Mouse (Mus musculus): ENCODE measurements around the gene Tmem82. TPM values are rescaled to one million over a fixed set of nuclear protein-coding genes. Genes with fewer than 3 reads are reported as not detected.

The Tmem82 gene
- polyA plus RNA-seq, 1 experiment from 2014 or later, result 5.3 TPM

DNA sequence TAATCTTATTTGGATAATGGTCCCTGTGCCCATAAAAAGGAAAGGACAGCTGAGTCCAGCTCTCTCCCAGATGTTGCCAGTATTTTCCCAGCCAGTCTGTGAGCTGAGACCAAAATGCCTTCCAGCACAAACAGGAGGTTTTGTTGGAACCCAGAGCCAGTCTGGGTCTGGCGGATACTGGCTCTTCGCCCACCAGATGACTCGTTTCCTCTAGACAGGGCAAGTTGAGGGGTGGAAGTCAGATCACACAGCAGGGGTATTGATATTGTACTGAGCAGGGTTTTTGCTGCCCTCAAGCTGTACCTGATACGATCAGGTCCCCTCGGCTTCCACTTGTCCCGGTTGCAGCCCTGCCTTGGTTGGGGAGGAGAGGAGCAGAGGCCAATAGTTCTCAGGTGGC is 8.9 kb downstream of the Tmem82 start:
- WGBS (ENCODE audit: insufficient replicate concordance), result 55% methylated on average over 6 of the region's 6 CpGs

DNA sequence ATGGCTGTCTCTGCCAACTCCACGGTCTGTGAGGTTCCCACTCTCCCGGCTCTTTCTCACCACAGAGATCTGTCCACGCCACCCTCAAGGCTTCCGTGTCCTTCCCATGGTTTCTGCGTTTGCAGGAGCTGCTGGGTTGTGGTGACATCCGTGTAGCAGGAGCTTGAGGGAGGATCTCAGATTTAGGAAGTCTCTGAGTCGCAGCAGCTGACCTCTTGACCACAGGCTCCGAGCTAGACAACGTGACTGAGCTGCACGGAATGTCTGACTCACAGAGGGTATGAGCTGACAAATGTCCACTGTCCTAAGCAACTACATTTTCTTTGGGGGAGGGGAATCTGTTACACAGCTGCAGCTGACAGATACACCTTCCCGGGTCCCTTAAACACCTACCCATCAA is 12.6 kb downstream of the Tmem82 start, which contains the start of gene Fblim1:
Fblim1 (minus strand) TSS at position 236 of the 400 bp plus-strand sequence.
- no peak within 1 kb of the TSS for H3K9ac ChIP-seq (ENCODE audit: low read depth, low read length)
- H3K36me3 ChIP-seq (ENCODE audit: control insufficient read depth, insufficient read depth), result no peaks in the 10 kb centered on the region
- H3K4me3 ChIP-seq (ENCODE audit: low read depth, low read length), result no peak within 1 kb of the TSS
- no peak within 1 kb of the TSS for H3K27ac ChIP-seq (ENCODE audit: low read length)
- no peak within 1 kb of the TSS for H3K4me2 ChIP-seq (ENCODE audit: low read depth, low read length)
- ATAC-seq (ENCODE audit: low read depth), result peak; percentile 35; the same call in 1 of the 2 replicates
- 62% methylated on average over 11 of the region's 11 CpGs for WGBS (ENCODE audit: insufficient replicate concordance)
- no peaks in the 10 kb centered on the region for H3K9me3 ChIP-seq (replicated peaks; ENCODE audit: control insufficient read depth, low read length)
- H3K4me1 ChIP-seq (ENCODE audit: control insufficient read depth, low read depth, low read length), result no peaks in the 10 kb centered on the region
- H3K27me3 ChIP-seq (ENCODE audit: control insufficient read depth, insufficient read depth, low read depth, low read length), result no peaks in the 10 kb centered on the region

More for the DNA sequence above, 8.9 kb downstream of the Tmem82 start:
- ATAC-seq (ENCODE audit: low read depth), result no peak
- no peaks in the 10 kb centered on the region for H3K36me3 ChIP-seq (ENCODE audit: control insufficient read depth, insufficient read depth)
- no peaks in the 10 kb centered on the region for H3K4me1 ChIP-seq (ENCODE audit: control insufficient read depth, low read depth, low read length)
- H3K4me3 ChIP-seq (ENCODE audit: low read depth, low read length), result no peak overlapping the region
- H3K27me3 ChIP-seq (ENCODE audit: control insufficient read depth, insufficient read depth, low read depth, low read length), result no peaks in the 10 kb centered on the region
- H3K4me2 ChIP-seq (ENCODE audit: low read depth, low read length), result no peak overlapping the region
- no peak overlapping the region for H3K27ac ChIP-seq (ENCODE audit: low read length)
- H3K9me3 ChIP-seq (replicated peaks; ENCODE audit: control insufficient read depth, low read length), result no peaks in the 10 kb centered on the region
- no peak overlapping the region for H3K9ac ChIP-seq (ENCODE audit: low read depth, low read length)

DNA sequence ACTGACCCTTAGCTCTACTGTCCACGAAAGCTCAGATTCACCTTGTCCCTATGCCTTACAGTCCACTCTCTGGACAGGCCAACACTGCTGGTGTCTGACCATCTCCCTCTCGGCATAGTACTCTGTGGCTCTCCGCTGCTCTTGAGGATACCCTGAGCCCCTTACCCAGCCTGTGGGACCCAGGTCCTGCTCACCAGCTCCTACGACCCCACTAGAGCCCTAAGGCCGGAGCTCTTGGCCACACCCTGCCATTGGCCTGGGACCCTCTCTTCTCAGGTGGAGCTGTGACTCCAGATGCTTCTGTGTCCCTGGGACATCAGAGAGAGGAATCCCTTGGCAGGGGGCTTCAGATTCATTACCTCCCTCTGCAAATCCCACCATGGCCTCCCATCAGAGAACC is 13.0 kb downstream of the Tmem82 start:
- H3K4me1 ChIP-seq (ENCODE audit: control insufficient read depth, low read depth, low read length), result no peaks in the 10 kb centered on the region
- 66% methylated on average over 5 of the region's 5 CpGs for WGBS (ENCODE audit: insufficient replicate concordance)
- H3K27me3 ChIP-seq (ENCODE audit: control insufficient read depth, insufficient read depth, low read depth, low read length), result peaks cover 3% of the 10 kb centered on the region
- H3K27ac ChIP-seq (ENCODE audit: low read length), result no peak overlapping the region
- no peaks in the 10 kb centered on the region for H3K36me3 ChIP-seq (ENCODE audit: control insufficient read depth, insufficient read depth)
- no peak overlapping the region for H3K4me2 ChIP-seq (ENCODE audit: low read depth, low read length)
- no peak overlapping the region for H3K9ac ChIP-seq (ENCODE audit: low read depth, low read length)
- no peak overlapping the region for H3K4me3 ChIP-seq (ENCODE audit: low read depth, low read length)
- no peak for ATAC-seq (ENCODE audit: low read depth)
- H3K9me3 ChIP-seq (replicated peaks; ENCODE audit: control insufficient read depth, low read length), result no peaks in the 10 kb centered on the region

DNA sequence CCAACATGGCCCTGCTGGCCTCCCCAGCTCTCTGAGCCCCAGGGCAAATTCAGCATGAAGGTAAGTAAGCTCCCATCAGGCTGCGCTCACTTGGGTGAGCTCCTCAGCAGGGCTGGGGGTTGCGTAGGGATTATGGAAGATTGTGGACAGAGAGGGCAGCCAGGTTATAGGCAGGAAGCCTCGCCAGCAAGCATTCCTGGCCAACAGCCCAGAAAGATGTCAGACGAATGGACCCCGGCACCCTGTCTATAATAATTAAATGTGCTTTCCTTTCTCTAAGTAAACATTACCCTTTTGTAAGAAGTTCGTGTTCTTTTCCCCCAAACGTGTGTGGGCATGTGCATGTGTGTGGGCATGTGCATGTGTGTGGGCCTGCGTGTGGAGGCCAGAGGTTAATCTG is 13.9 kb downstream of the Tmem82 start:
- H3K4me2 ChIP-seq (ENCODE audit: low read depth, low read length), result no peak overlapping the region
- no peaks in the 10 kb centered on the region for H3K9me3 ChIP-seq (replicated peaks; ENCODE audit: control insufficient read depth, low read length)
- ATAC-seq (ENCODE audit: low read depth), result no peak; the same call in 1 of the 2 replicates
- WGBS (ENCODE audit: insufficient replicate concordance), result 56% methylated on average over 8 of the region's 8 CpGs
- H3K27ac ChIP-seq (ENCODE audit: low read length), result no peak overlapping the region
- no peaks in the 10 kb centered on the region; the same call in 1 of the 2 replicates for H3K4me1 ChIP-seq (ENCODE audit: control insufficient read depth, low read depth, low read length)
- no peak overlapping the region for H3K4me3 ChIP-seq (ENCODE audit: low read depth, low read length)
- H3K36me3 ChIP-seq (ENCODE audit: control insufficient read depth, insufficient read depth), result no peaks in the 10 kb centered on the region
- no peak overlapping the region for H3K9ac ChIP-seq (ENCODE audit: low read depth, low read length)
- peaks cover 12% of the 10 kb centered on the region for H3K27me3 ChIP-seq (ENCODE audit: control insufficient read depth, insufficient read depth, low read depth, low read length)

DNA sequence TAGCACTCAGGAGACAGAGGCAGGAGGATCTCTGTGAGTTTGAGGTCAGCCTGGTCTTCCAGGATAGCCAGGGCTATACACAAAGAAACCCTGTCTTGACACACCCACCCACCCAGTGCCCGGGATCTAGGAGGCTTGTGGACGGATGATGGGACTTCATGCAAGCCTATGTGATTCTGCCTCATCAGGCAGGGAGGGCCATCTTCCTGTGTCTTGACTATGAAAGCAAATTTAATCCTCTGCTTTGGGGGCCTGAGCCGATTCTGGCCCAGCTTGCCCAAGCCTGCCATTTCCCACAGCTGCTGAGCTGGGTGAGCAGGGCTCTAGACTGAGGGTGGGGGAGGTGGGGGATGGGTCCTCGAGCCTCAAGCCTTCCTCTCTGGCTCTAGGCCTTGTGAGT is 14.5 kb downstream of the Tmem82 start:
- H3K4me3 ChIP-seq (ENCODE audit: low read depth, low read length), result no peak overlapping the region
- no peak overlapping the region for H3K27ac ChIP-seq (ENCODE audit: low read length)
- peaks cover 18% of the 10 kb centered on the region for H3K27me3 ChIP-seq (ENCODE audit: control insufficient read depth, insufficient read depth, low read depth, low read length)
- no peak for ATAC-seq (ENCODE audit: low read depth)
- no peak overlapping the region for H3K9ac ChIP-seq (ENCODE audit: low read depth, low read length)
- whole genome bisulfite sequencing (ENCODE audit: insufficient replicate concordance), result 54% methylated on average over 4 of the region's 4 CpGs
- no peaks in the 10 kb centered on the region; the same call in 1 of the 2 replicates for H3K4me1 ChIP-seq (ENCODE audit: control insufficient read depth, low read depth, low read length)
- H3K9me3 ChIP-seq (replicated peaks; ENCODE audit: control insufficient read depth, low read length), result no peaks in the 10 kb centered on the region
- no peaks in the 10 kb centered on the region for H3K36me3 ChIP-seq (ENCODE audit: control insufficient read depth, insufficient read depth)
- H3K4me2 ChIP-seq (ENCODE audit: low read depth, low read length), result no peak overlapping the region

DNA sequence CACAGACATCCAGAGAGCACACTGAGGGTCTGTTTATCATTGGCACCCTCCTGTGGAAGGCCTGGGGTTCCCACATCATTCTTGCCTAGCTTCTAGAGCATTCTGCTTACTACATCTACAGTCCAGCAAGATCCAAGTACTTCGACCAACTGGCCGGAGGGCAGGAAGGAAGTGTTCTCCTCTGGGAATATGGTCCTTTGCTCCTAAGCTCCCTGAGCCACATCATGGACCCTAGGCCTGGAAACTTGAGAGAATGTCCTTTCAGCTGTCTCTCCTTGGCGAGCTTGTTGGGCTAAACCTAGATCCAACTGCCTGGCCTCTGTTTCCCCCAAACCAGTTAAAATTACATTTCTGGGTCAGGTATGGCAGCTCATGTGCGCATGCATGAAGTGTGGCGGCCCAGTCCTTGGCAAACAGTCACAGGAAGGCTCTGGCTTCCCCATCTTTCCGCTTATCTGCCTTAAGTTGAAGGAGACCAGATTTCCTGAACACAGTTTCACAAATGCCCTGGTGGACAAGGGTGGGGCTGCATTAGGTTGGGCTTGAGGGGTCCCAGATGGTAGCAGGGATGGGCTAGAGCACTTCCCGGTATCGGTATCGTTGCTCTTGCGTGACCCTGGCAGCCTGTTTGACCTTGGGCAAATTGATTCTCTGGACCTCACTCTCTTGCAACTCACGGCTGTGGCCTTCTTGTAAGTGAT is 15.8 kb downstream of the Tmem82 start:
- H3K36me3 ChIP-seq (ENCODE audit: control insufficient read depth, insufficient read depth), result no peaks in the 10 kb centered on the region
- no peak overlapping the region for H3K27ac ChIP-seq (ENCODE audit: low read length)
- ATAC-seq (ENCODE audit: low read depth), result no peak
- peaks cover 29% of the 10 kb centered on the region for H3K27me3 ChIP-seq (ENCODE audit: control insufficient read depth, insufficient read depth, low read depth, low read length)
- no peaks in the 10 kb centered on the region; the same call in 1 of the 2 replicates for H3K4me1 ChIP-seq (ENCODE audit: control insufficient read depth, low read depth, low read length)
- 50% methylated on average over 11 of the region's 11 CpGs for WGBS (ENCODE audit: insufficient replicate concordance)
- no peak overlapping the region for H3K4me3 ChIP-seq (ENCODE audit: low read depth, low read length)
- H3K9me3 ChIP-seq (replicated peaks; ENCODE audit: control insufficient read depth, low read length), result no peaks in the 10 kb centered on the region
- H3K4me2 ChIP-seq (ENCODE audit: low read depth, low read length), result no peak overlapping the region
- no peak overlapping the region for H3K9ac ChIP-seq (ENCODE audit: low read depth, low read length)

DNA sequence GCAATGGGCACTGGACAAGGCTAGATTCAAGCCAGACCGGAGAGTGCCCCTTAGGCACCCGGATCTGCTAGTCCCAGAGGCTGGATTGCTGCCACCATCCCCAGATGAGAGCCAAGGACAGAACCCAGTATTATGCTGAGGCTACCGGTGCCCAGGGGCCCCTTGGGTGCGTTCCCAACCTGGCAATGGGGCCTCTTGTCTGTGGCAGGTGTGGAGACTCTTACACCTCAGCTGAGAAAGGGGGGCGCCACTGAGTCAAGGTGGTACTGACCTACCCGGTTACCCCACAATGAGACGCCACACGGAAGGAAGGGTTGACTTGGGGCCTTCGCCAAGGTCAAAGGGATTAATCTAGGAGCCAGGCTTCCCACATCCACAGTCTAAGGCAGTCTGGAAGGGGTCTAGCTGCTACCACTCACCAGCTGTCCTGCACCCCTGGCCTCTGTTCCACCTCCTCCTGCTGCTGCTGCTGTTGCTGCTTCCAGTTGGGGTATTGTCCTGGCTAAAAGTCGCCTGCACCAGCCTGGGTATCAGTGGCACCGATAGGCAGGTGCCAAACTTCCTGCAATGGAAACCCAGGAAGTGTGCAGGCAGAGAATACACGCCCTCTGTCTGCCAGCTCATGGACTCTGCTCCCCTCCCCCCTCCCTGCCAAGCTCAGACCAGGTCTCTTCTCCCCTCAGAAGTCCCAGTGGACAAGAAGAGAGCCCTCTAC is 17.1 kb downstream of the Tmem82 start:
- Histone ChIP-seq H3K36me3 (ENCODE audit: control insufficient read depth, insufficient read depth) (no peaks in the 10 kb centered on the region), H3K27ac (ENCODE audit: low read length) (no peak overlapping the region), H3K27me3 (ENCODE audit: control insufficient read depth, insufficient read depth, low read depth, low read length) (peaks cover 35% of the 10 kb centered on the region), H3K9me3 (replicated peaks; ENCODE audit: control insufficient read depth, low read length) (no peaks in the 10 kb centered on the region), H3K4me1 (ENCODE audit: control insufficient read depth, low read depth, low read length) (no peaks in the 10 kb centered on the region; the same call in 1 of the 2 replicates), H3K4me2 (ENCODE audit: low read depth, low read length) (no peak overlapping the region), H3K9ac (ENCODE audit: low read depth, low read length) (no peak overlapping the region), H3K4me3 (ENCODE audit: low read depth, low read length) (no peak overlapping the region)
- WGBS (ENCODE audit: insufficient replicate concordance), result 61% methylated on average over 12 of the region's 12 CpGs
- no peak for ATAC-seq (ENCODE audit: low read depth)

DNA sequence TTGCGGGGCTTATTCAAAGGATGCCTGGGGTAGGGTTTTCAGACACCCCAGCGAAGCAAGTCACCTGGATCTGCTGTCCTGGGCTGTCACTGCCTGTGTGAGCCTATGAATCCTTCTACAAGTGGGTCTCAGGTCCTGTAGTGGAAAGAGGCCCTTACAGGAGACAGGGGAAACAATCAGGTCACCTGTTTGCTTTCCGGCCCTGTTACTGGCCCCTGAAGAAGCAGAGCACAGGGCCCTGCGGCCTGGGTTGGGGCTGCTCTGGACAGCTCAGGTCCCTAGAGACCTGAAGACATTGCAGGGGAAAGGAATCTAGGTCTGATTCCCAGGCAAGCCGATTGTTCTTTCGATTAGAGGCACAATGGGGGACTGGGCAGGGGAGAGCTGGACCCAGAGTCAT is 18.1 kb downstream of the Tmem82 start:
- H3K27me3 ChIP-seq (ENCODE audit: control insufficient read depth, insufficient read depth, low read depth, low read length), result peaks cover 35% of the 10 kb centered on the region
- H3K4me2 ChIP-seq (ENCODE audit: low read depth, low read length), result no peak overlapping the region
- H3K4me1 ChIP-seq (ENCODE audit: control insufficient read depth, low read depth, low read length), result no peaks in the 10 kb centered on the region; the same call in 1 of the 2 replicates
- H3K4me3 ChIP-seq (ENCODE audit: low read depth, low read length), result no peak overlapping the region
- H3K9me3 ChIP-seq (replicated peaks; ENCODE audit: control insufficient read depth, low read length), result no peaks in the 10 kb centered on the region
- no peaks in the 10 kb centered on the region for H3K36me3 ChIP-seq (ENCODE audit: control insufficient read depth, insufficient read depth)
- 36% methylated on average over 6 of the region's 6 CpGs for WGBS (ENCODE audit: insufficient replicate concordance)
- H3K9ac ChIP-seq (ENCODE audit: low read depth, low read length), result no peak overlapping the region
- H3K27ac ChIP-seq (ENCODE audit: low read length), result no peak overlapping the region
- ATAC-seq (ENCODE audit: low read depth), result no peak

Measured in liver, embryonic 16.5 days (tissue).